Mouse (Mus musculus) right cerebral cortex, postnatal 14 days (tissue): Measurements from ENCODE around the gene Pcnx2.
A peak's percentile ranks its signal among the peaks of the same experiment; 100 is the strongest.

ENCODE experiments used
- DNase-seq: peaks from one replicate; pipeline ENCODE4 v3.0.0; 2022

Pcnx2 gene

DNA sequence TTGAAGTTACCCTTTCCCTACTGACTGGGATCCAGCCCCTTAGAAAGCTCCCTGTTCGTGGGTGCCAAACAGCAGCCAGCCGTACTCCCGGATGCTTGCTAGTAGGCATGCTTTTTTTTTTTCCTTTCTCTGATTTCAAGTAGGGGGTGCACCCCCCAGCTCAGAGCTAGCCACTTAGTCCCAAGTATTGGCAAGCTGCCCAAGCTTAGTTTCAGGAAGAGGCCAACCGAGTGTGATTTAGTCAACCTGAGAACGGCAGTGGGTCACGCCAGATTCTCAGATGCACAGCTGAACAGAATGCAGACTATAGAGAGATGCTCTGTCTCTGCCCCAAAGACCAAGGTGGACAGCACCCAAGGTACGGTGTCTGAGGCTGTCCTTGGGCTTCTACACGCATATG, 147.3 kb downstream of the Pcnx2 start:
- no peak for DNase-seq

DNA sequence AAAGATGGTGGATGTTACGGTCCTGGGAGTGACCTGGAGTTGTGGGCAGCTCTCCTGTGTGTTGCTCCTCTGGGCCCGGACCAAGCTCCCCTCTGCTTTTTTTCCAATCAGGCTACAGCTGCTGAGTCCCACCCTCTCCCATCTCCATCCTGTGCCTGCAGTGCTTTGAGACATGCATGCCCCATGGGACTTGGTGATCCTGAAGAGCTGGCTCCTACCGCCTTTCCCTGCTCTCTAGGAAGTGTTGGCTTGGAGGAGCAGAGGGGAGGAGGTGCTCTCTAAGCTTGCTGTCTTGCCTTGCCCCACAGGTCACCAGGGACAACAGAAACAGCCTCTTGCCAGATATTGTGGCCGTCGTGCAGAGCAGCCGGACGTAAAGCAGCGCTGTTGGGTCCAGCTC, 150.7 kb downstream of the Pcnx2 start:
- no peak for DNase-seq

DNA sequence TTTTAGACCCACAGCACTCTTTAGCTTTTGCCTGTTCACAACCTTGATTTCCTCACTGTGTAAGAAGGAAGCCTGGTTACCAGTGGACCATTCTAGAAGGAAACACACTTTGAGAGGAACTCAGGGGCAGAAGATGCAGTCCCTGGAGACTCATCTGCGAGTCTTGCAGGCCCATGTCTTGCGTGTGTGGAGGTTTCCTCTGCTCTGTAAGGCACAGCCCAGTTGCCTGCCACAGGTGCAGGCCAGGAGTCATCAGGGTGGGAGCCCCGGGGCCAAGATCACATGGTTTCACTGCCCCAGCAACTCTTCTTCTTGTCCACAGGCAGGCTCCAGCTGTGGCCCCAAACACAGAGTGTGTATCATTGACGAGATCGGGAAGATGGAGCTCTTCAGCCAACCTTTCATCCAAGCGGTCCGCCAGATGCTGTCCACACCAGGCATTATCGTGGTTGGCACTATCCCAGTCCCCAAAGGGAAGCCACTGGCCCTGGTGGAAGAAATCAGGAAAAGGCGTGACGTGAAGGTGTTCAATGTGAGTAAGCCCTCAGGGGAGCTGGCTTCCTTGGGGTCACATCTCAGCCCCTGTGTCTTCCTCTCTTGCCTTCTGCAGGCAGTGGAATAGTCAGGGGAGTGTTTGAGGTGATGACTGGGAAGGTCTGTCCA, 153.1 kb downstream of the Pcnx2 start:
- no peak for DNase-seq

DNA sequence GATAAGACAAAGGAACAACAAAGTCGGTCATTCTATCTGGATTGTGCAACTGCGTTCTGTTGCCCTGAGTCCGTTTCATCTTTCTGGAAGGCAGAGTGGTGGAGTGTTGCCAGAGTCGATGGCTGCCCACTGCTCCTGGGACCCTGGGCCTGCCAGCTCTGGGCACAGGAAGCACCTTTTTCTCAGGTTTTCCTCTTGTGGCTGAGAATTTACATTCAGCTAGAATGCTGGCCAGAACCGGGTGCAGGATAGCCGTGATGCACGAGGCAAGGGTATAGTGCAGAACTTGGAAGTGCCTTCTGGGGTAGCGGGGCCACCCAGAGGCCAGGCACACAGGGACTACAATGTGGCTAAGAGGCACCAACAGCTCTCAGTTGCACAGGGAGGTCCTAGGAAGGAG, 155.7 kb downstream of the Pcnx2 start:
- no peak for DNase-seq

DNA sequence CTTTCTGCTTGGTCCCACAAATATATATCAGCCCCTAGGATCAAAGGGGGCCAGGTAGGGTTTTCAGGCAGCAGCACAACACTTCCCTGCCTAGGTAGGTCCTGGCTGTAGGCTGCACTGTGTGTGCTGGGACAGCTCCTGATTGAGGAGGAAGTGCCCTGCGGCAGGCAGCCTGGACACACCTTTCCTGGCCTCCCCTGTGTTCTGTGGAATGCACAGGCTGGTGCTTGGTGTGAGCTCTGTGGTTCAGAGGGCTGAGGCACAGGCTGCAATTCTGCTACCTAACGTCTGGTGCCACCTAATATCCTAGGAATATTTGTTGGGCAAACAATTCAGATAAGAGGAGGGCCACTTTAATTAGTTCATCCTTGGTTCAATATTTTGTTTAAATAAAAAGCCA, 156.3 kb downstream of the Pcnx2 start:
- no peak for DNase-seq

DNA sequence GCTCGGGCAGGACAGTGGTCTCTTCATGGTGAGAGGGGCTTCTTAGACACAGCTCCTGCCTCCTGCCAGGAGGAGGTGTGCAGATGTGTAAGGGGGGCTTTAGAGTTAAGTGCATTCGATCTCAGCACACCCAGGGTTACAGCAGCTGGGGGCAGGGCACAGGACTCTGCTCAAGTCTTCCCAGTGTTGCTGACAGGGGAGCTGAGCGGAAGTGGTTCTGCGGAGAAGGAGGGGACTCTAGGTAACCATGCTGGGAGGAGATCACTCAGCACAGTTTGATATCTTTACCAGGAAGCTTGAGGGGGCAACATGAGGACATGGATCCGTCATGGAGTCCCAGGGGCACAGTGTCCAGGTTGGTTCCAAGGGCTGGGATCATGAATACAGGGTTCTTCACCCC, 156.7 kb downstream of the Pcnx2 start:
- DNase-seq = no peak

DNA sequence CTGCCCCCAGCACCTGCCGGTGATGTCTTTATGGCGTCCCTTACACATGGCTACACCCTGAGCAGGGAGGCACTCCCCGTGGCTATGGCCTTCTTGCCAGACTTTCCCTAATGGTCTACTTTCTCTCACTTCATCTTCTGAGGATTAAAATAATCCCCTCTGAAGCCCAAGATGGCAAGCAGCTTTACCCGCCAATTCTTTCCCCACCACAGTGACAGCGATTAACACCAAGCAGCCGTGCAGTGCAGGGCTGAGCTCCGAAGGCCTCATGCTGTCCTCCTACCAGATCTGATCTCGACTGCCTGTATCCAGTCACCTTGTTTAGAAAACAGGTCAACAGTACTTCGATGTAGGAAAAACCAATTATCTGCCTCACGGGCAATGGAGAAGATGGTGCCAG, 157.5 kb downstream of the Pcnx2 start:
- no peak for DNase-seq

DNA sequence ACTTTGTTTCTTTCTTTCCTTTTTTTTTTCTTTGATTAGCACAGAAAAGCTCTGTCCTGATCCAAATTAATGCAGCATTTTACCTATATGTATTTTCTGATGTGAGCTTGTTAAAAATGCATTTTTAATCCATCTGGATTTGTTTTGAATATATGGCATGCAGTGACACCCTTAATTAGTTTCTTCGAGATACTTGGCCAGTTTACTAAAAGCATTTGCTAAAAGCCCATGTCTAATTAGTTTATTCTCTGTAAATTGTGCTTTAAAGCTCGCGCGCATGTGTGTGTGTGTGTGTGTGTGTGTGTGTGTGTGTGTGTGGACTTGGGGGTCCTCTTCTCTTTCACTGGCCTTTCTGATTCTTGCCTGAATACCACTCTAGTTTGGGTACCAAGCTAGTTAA, 159.2 kb downstream of the Pcnx2 start:
- DNase-seq = no peak

DNA sequence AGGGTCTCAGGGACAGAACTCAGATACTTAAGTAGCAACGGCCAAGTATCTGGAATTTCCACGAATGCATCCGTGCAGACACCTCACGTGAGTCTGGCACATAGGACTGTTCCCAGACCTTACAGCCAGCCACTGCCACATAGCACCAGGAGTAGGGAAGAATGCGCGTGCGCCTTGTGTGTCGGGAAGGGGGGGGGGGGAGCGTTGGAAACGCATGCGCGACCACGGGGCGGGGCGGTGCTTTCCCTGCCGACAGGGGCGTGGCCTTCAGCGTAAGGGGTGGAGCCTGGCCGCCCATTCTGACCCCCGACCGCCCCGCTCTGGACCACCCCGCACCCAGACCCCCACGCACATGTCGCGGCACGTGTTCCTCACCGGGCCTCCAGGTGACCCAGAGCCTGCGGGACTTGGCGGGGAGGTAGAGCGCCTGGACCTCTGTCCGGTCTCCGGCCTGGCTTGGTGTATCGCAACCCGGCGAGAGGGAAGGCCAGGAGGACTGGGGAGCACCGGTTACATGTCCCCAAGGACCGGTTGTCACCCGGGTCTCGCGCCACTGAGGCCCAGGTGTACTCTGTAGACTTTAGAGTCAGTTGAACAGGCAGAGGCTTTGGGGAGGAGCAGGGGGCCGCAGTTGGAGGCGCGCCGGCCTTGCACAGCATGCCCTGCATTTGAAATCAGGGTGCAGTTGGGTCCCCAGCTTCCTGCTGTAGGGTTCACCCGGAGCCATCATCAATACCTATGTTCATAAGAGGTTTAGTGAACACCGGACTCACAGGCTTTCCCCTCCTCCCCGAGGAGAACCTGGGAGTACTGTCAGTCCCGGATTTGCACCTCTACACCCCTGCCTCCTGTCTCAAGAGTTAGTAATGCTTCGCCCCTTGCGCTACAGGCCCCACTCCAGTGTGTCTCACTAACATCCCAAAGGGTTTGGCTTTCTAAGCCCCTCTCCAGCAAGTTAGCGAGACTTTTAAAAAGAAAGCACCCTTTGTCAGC, 163.9 kb downstream of the Pcnx2 start:
- peak; percentile 92 for DNase-seq

DNA sequence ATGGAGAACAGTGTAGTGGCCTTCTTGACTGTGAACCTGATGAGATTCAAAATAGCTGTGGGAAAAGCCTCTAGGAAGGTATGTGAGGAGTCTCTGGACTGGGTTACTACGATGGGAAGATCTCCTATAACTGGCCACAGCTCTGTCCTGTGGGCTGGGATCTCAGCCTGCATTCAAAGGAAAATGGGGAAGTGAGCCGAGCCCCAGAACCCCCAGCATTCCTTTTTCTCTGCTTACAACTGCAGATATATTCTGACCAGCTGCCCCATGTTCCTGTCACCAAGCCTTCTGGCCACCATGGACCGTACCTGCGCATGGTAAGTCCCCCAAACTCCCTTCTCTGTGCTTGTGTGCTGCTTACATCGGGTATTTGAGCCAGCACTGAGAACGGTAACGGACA, 168.4 kb downstream of the Pcnx2 start, which contains the start of gene Ntpcr:
Gene Ntpcr (plus strand): TSS at position 218 of the 400 bp plus-strand sequence.
- DNase-seq = no peak

DNA sequence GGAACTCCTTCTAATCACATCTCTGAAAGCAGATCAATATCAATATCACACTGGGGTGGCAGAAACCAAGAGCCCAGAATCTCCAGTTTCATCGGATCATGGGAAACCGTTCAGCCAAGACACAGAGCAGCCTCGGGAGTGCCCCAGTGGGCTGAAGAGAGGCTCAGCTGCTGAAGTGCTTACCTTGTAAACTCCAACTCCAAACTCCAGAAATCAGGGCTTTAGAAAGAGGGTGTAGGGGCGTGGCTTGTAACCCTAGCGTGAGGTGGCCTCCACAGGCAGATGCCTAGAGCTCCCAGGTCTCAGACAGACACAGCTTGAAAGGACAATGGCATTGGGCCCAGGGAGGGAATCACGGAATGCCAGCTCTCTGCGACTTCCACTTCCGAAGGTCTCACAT, 170.3 kb downstream of the Pcnx2 start:
- no peak for DNase-seq

DNA sequence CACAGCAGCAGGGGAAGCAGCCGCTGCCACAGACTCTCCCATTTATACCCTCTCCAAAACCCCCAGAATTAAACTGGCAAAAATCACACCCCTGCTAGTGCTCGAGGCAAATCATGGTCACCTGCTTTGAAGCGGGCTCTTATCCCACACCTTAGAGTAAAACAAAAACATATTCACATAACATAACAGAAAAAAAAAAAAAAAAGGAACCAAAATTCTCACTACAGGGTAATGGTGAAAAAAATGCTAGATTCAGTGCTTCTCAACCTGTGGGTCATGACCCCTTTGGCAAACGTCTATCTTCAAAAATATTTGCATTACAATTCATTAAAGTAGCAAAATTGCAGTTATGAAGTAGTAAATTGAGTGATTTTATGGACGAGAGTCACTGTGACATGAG, 171.1 kb downstream of the Pcnx2 start:
- no peak for DNase-seq

DNA sequence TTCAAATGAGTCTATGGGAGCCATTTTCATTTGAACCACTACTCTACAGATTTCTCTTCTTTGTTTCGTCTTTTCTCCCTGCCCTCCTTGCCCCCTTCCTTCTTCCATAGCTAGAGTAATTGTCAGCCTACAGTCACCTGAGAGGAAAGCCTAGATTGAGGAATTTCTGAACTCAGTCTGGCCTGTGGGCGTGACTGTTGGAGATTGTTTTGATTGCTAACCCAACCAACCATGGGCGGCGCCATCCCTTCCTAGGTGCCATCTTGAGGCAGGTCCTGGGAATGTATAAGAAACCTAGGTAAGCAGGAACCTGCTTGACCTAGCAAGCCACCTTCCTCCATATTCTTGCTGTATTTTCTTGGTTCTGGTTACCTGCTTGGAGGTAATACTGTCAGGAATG, 172.0 kb downstream of the Pcnx2 start:
- no peak for DNase-seq

DNA sequence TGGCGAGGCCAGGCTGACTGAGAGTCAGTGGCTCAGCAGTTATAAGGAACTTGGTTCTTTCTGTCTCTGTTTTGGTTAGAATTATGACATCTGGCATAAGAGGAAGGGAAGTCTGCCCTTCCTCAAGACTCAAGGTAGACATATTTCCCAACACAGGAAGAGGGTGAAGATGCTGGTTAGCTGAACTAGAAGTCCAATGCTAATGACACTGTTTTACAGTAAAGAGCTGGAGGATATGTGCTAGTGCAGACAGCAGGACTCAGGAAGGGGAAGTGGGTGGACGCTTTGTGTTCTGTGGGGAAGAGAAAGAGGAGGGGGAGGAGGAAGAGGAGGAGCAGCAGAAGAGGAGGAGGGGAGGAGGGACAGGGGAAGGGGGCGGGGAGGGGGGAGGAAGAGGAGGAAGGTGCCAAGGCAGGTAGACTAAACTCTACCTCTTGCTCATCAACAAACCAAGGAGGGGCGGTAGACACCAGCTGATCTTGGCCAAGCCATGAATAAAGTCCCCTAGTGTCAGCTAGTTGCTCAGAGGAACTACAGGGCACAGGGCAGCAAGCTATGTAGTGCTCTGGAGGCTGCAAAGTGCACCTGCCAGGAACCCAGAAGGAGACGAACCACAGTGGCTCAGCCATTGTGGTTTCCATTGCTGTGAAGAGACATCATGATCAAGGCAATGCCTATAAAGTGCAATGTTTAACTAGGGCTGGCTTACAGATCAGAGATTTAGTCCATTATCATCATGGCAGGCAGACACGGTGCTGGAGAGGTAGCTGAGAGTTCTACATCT, 172.9 kb downstream of the Pcnx2 start:
- no peak for DNase-seq

DNA sequence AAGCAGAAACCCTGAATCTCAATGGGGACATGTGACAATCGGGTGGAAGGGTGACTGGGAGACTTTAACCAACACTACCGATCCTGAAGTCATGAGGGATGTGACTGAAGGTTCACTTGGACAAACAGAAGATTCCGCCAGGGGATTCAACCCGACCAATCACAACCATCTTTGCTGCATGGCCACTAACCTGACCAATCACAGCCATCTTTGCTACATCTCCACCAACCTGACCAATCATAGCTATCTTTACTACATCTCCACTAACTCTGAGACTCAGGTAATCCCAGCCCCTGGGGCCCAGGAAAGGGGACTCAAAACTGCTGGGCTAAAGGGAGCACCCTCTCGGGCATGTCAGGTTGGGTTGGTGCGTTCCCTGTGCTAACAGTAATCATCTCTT, 174.7 kb downstream of the Pcnx2 start:
- DNase-seq = no peak

DNA sequence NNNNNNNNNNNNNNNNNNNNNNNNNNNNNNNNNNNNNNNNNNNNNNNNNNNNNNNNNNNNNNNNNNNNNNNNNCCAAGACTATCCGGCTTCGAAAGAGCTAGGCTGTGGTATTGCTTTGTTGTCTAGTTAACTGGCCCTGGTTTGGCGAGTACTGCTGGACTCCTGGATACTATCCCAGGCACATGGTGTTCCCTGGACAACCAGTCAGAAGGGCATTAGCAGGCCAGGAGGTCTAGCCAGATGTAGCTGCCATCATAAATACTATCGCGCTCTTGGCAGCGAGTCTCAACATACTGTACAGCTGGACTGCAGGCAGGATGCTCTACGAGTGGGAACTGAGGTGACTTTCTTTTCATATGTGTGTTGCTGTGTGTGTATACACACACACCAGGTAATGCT, 175.4 kb downstream of the Pcnx2 start:
- no peak for DNase-seq

DNA sequence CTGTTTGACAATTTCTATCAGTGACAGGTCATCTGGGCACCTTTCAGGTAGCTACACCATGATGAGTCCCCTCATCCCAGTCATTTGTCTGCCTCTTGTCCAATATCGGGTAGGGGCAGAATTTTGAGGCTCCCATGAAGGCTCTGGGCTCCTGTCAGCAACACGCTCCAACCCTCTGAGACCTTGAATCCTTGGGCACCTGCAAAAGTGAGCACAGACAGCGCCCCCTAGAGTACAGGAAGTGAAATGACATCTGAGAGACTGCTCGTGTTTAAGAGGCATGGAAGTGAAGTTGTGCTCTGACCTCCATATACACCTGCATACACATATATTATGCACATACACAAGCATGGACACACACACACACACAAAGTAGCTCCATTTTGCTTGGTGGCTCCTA, 179.2 kb downstream of the Pcnx2 start:
- DNase-seq = no peak

DNA sequence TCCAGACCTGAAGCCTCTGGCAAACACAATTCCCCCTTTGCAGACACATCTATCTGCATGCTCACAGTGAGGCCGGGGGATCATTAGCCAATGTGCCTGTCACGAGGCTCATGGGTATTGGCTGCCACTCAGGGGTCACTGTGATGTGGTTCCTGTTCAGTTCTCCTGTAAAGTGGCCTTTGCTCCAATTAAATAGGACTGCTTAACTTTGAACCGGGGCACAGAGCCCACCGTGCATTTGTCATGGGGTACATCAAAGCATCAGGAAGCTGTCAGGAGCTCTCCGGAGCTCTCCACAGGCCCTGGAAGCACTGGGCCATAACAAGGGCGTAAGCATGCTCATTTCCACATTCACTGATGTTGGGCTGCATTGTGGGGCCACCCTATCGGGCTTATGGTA, 181.5 kb downstream of the Pcnx2 start:
- DNase-seq = no peak

DNA sequence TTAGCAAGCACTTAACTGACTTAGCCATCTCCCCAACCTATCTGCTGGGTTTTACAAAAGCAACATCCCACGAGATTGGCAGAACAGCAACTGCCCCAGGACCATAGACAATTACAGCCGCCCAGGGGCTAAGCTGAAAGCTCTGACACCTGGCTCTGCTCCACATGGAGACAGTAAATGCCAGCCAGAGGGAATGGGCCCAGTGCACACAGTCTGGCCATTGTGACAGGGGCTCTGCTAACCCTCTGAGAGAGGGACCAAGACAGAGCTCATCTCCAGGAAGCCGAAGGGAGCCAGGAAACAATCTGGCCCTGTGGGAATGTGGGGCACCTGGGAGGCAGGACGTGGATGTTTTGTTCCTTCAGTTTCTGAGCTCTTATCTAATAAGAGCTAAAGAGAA, 181.9 kb downstream of the Pcnx2 start:
- no peak for DNase-seq

DNA sequence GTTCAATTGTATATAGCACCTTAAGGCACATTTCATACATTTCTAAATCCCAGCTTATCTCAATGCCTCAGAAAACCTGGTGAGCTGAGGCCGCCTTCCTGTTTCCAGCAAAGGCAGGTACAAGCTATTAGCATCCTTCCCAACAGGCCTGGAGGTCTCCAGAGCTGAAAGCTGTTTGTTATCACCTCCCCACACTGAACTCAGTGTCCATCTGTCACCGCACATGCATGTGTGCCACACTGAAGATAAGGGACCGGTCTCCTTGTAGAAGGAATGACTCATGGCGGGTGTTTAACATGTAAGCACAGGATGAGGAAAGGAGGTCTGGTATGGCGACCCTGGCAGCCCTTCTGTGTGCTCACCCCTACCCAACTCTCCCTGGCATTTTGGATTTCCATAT, 186.6 kb downstream of the Pcnx2 start:
- no peak for DNase-seq

DNA sequence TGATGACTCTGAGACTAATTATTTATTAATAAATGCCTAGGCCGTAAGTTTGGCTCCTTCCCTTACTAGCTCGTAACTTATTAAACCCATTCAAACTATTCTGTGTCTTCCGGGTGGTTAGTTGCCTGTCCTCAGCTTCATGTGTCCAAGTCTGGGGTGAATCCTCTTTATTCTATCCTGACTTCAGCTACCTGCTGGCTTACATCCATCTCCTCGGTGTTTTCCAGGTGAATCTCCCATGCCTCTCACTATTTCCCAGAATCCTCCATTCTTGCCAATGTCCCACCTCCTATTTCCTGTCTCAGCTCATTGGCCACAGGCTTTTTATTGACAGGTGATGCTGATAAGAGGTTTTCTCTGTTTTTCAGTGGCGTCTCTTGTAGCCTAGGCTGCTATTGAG, 188.9 kb downstream of the Pcnx2 start:
- no peak for DNase-seq

DNA sequence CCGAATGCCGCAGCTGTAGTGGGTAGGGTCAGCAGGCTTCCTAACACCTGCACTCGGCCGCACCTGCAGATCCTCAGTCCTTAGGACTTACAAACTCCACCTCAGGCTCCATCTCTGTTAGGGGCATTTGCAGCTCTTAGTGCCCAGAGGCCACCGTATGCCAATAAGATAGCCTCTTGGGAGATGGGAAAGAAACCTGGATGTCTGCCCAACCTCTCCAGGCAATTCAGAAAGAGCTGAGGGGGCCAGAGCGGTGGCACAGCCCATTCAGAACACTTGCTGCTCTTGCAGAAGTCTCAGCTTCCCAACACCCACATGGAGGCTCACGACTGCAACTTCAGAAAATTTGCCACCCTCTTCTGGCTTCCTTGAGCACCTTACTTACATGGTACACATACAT, 192.3 kb downstream of the Pcnx2 start:
- no peak for DNase-seq

DNA sequence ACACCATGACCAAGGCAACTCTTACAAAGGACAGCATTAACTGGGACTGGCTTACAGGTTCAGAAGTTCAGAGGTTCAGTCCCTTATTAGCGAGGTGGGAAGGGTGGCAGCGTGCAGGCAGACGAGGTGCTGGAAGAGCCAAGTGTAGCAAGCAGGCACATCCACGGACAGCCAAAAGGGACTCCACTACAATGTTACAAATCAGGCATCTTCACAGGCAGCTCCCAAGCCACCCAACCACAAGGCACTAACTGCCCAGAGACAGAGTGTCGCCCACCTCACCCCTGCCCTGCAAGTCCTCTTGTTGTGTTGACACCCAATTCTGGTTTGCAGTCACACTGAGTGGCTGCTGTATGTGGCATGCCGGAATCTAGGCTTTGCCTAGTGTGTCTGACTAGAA, 193.7 kb downstream of the Pcnx2 start:
- no peak for DNase-seq
